Mouse (Mus musculus) kidney, adult 2 months (tissue): Measurements from ENCODE around the gene Gm10130. TPM values are rescaled to one million over a fixed set of nuclear protein-coding genes. Genes with fewer than 3 reads are reported as not detected.
A peak's percentile ranks its signal among the peaks of the same experiment; 100 is the strongest.
"Not testable (repeated sequence)": the region's sequence is repeated elsewhere in the genome, so short reads cannot be mapped to it uniquely, and the experiment has no call there.

ENCODE experiments used
- DNase-seq: peaks from one replicate; pipeline ENCODE4 v3.0.0; 2021
- H3K27ac ChIP-seq: fragments of 200-500 bp; 2 replicates; pipeline ENCODE4 v1.5.1; 2012; ENCODE audit warnings: low read depth, low read length, control low read depth, inconsistent platforms; ENCODE audit not compliant: insufficient read depth
- H3K27me3 ChIP-seq: fragments of 200-500 bp; replicated peaks from 2 replicates; pipeline ENCODE4 v1.6.1; 2012; ENCODE audit warnings: mild to moderate bottlenecking, moderate library complexity, low read length, inconsistent platforms; ENCODE audit not compliant: control insufficient read depth, insufficient read depth
- H3K36me3 ChIP-seq: fragments of 200-500 bp; 2 replicates; pipeline ENCODE4 v1.6.1; 2012; ENCODE audit warnings: mild to moderate bottlenecking, moderate library complexity, low read length, inconsistent platforms; ENCODE audit not compliant: control insufficient read depth, insufficient read depth
- H3K4me1 ChIP-seq: fragments of 200-500 bp; 2 replicates; pipeline ENCODE4 v1.6.1; 2011; ENCODE audit warnings: low read length; ENCODE audit not compliant: control insufficient read depth, insufficient read depth
- H3K4me3 ChIP-seq: fragments of 200-500 bp; 2 replicates; pipeline ENCODE4 v1.5.1; 2011; ENCODE audit warnings: mild to moderate bottlenecking, low read depth, low read length, control low read depth; ENCODE audit not compliant: insufficient read depth
- CTCF ChIP-seq: fragments of 200-500 bp; conservative IDR thresholded peaks from 2 replicates; pipeline ENCODE4 v1.5.1; 2011; ENCODE audit warnings: low read depth, mild to moderate bottlenecking, control low read depth, low read length, moderate library complexity, mixed read lengths; ENCODE audit not compliant: insufficient read depth, insufficient read length
- POLR2A ChIP-seq: fragments of 200-500 bp; IDR thresholded peaks from one replicate; pipeline ENCODE4 v1.6.1; 2011; ENCODE audit warnings: low read depth, low read length, control low read depth
- WGBS: fragments of 180-500 bp; shearing (Covaris S2); methylation state at CpG from one replicate; pipeline ENCODE4 v1.1.7; 2018; 5-methylcytosine and 5-hydroxymethylcytosine counted together
- polyA plus RNA-seq: library from polyadenylated mRNA; depleted of rRNA; stranded (reverse); fragments of >200 nt; gene quantifications from 2 replicates; pipeline ENCODE4 v1.2.3, GENCODE M21; 2012; rRNA removed

Gm10130 gene
- not detected in 2 replicates for polyA plus RNA-seq

DNA sequence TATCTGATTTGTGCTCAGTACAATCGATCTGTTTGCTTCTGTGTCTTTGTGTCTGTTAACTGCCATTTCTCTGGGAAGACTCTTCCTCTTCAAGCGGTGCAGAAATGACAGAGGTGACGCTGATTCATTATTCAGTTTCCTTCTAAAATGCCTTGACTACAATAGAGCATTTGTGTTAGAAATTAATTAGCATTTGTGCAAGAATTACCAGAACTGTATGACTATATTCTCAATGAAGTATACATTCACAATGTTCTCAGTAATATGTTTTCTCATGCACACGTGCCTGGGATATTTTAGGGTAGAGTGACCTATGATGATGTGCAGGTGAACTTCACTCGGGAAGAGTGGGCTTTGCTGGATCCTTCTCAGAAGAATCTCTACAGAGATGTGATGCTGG, at the start of gene Gm10130:
Gm10130 (plus strand) TSS at position 301 of the 400 bp plus-strand sequence.
- no peaks in the 10 kb centered on the region for H3K27me3 ChIP-seq
- 97% methylated on average over 5 of the region's 5 CpGs for WGBS

DNA sequence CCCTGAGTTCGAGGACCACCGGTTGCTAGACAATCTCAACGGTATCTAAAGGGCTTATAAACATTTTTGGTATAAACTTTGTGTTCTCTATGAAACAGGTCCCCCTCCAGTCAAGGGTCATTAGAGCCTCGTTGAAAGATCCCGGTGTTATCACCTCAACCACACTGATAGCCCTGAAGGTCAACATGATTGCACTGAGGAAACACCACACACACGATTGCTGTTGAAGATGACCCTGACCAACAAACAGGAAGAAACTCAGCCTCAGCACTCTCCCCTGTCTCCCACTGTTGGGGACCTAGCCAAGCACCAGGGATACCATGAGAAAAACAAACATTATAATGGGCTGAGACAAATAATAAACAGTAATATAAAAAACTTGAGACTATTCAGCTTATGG, 29.8 kb upstream of the Gm10130 start:
- Histone ChIP-seq H3K4me3 (no peak overlapping the region), H3K36me3 (no peaks in the 10 kb centered on the region), H3K4me1 (no peaks in the 10 kb centered on the region), H3K27ac (no peak overlapping the region), H3K27me3 (no peaks in the 10 kb centered on the region)
- no peak for TF ChIP-seq POLR2A
- TF ChIP-seq CTCF, result no peak
- 85% methylated on average over 6 of the region's 6 CpGs for WGBS
- no peak for DNase-seq

More for the DNA sequence above, at the start of gene Gm10130:
- peaks cover 2% of the 10 kb centered on the region for H3K36me3 ChIP-seq
- H3K27ac ChIP-seq, result no peak within 1 kb of the TSS
- no peaks in the 10 kb centered on the region for H3K4me1 ChIP-seq
- TF ChIP-seq CTCF (no peak), POLR2A (no peak)
- DNase-seq, result no peak
- H3K4me3 ChIP-seq, result no peak within 1 kb of the TSS

DNA sequence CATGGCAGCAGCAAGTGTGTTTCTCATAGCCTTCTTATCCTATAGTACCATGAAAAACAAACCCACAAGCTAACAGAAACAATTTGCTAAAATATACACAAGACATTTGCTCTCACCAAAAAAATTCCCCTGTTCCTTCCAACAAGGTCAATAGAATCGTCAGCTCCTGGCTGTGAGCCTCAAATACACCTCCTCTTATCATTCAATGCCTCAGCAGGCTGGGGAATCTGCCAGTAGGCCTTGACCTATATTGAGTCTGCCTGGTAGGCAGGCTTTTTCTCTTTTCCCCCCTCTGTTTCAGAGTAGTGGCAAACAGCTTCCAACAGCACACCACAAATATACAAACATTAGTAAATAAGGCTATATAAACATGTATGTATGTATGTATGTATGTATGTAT, 24.4 kb upstream of the Gm10130 start:
- TF ChIP-seq CTCF, result no peak
- TF ChIP-seq POLR2A, result no peak
- no peak for DNase-seq
- no peak overlapping the region for H3K27ac ChIP-seq
- H3K27me3 ChIP-seq, result no peaks in the 10 kb centered on the region
- H3K4me3 ChIP-seq, result no peak overlapping the region
- H3K4me1 ChIP-seq, result no peaks in the 10 kb centered on the region
- H3K36me3 ChIP-seq, result no peaks in the 10 kb centered on the region
- whole genome bisulfite sequencing, result 46% methylated on average over 1 of the region's 1 CpGs

GRCm38 (mm10) chr2:150307183-150307773, 16.2 kb upstream of the Gm10130 start:
- TF ChIP-seq POLR2A, result no peak
- TF ChIP-seq CTCF, result no peak
- no peaks in the 10 kb centered on the region; the same call in 1 of the 2 replicates for H3K4me1 ChIP-seq
- no peak overlapping the region for H3K27ac ChIP-seq
- no peak for DNase-seq
- no peaks in the 10 kb centered on the region for H3K36me3 ChIP-seq
- 71% methylated on average over 10 of the region's 10 CpGs for WGBS
- H3K27me3 ChIP-seq, result no peaks in the 10 kb centered on the region
- H3K4me3 ChIP-seq, result no peak overlapping the region

GRCm38 (mm10) chr2:150310952-150311884, 12.3 kb upstream of the Gm10130 start:
- Histone ChIP-seq H3K4me3 (peak overlapping the region; percentile 79), H3K27ac (peak overlapping the region; percentile 29; the same call in 1 of the 2 replicates)
- H3K36me3 ChIP-seq, H3K27me3 ChIP-seq, H3K4me1 ChIP-seq: not testable (repeated sequence)
- 12% methylated on average over 19 of the region's 19 CpGs for WGBS
- DNase-seq, result peak; percentile 97

DNA sequence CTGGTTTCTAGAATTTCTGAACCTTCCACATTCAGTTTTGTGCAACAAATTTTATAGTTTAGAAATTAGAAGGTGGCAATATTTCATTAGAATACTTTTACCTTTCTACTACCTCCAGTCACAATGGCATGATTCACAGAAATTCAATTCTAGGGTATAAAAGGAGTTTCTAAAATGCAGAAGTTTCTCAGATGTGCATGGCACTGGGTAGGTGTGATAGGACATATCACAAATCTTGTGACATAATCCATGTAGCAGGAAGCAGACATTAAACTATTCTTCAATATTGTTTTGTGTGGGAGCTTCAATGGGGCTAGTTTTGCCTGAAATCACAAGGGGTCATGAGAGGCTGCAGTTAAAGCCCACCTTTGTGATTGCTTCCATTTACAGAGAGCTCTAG, 7.4 kb upstream of the Gm10130 start:
- Histone ChIP-seq H3K4me3 (no peak overlapping the region), H3K27me3 (no peaks in the 10 kb centered on the region), H3K27ac (no peak overlapping the region), H3K4me1 (no peaks in the 10 kb centered on the region), H3K36me3 (no peaks in the 10 kb centered on the region; the same call in 1 of the 2 replicates)
- TF ChIP-seq POLR2A (no peak), CTCF (no peak)
- no peak for DNase-seq

- Histone ChIP-seq H3K27me3 (no peaks in the 10 kb centered on the region), H3K4me3 (no peak overlapping the region), H3K27ac (no peak overlapping the region), H3K4me1 (no peaks in the 10 kb centered on the region), H3K36me3 (peaks cover 2% of the 10 kb centered on the region)
- TF ChIP-seq POLR2A, result no peak
- no peak for TF ChIP-seq CTCF
- no peak for DNase-seq
- WGBS, result 96% methylated on average over 1 of the region's 1 CpGs
Observed at GRCm38 (mm10) chr2:150318973-150319372, 4.5 kb upstream of the Gm10130 start.

- not testable (repeated sequence) for H3K27ac ChIP-seq, DNase-seq, H3K27me3 ChIP-seq, H3K36me3 ChIP-seq, H3K4me3 ChIP-seq, H3K4me1 ChIP-seq
Observed at GRCm38 (mm10) chr2:150357136-150357535, 33.6 kb downstream of the Gm10130 start.

- WGBS, result 4% methylated on average over 17 of the region's 17 CpGs
- Histone ChIP-seq H3K27ac (peak within 1 kb of the TSS; percentile 21; the same call in 1 of the 2 replicates), H3K4me3 (peak within 1 kb of the TSS; percentile 91)
- H3K4me1 ChIP-seq, H3K36me3 ChIP-seq, H3K27me3 ChIP-seq: not testable (repeated sequence)
- DNase-seq, result peak; percentile 97
Observed at GRCm38 (mm10) chr2:150362113-150362877, 38.8 kb downstream of the Gm10130 start, which contains the start of gene 3300002I08Rik. TSS of gene 3300002I08Rik (minus strand) at chr2:150362765.
